Mouse (Mus musculus): Measurements from ENCODE around the gene Col1a1. TPM values are rescaled to one million over a fixed set of nuclear protein-coding genes. Genes with fewer than 3 reads are reported as not detected.
A peak's percentile ranks its signal among the peaks of the same experiment; 100 is the strongest.

Col1a1 gene
- 6.9 and 8.7 TPM in 2 replicates for polyA plus RNA-seq (2012; rRNA removed)

DNA sequence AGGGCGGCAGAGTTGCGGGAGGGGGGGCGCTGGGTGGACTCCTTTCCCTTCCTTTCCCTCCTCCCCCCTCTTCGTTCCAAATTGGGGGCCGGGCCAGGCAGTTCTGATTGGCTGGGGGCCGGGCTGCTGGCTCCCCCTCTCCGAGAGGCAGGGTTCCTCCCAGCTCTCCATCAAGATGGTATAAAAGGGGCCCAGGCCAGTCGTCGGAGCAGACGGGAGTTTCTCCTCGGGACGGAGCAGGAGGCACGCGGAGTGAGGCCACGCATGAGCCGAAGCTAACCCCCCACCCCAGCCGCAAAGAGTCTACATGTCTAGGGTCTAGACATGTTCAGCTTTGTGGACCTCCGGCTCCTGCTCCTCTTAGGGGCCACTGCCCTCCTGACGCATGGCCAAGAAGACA, at the start of gene Col1a1:
Gene Col1a1 (plus strand): TSS at position 180 of the 400 bp plus-strand sequence.
- DNase-seq (ENCODE audit: extremely low spot score in 1 of 2, low spot score in 1 of 2) = no peak

DNA sequence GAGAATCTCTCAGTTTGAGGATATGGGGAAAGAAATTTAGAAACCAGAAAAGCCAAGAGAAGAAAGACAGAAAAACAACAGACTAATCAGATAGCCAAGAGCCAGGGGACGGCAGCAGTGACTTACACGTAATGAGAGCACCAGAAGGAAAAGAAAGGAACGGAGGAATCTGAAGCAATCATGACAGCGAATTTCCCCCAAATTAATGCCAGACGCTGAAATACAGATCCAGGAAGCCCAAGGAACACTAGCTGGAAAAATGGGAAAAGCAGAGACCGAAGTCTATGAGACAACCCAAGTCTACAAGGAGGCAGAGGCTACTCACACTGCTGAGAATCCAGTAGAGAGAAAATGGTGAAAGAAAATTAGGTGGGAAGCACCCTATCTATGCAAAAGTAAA, 44.9 kb upstream of the Col1a1 start:
- DNase-seq (ENCODE audit: extremely low spot score in 1 of 2, low spot score in 1 of 2) = no peak

DNA sequence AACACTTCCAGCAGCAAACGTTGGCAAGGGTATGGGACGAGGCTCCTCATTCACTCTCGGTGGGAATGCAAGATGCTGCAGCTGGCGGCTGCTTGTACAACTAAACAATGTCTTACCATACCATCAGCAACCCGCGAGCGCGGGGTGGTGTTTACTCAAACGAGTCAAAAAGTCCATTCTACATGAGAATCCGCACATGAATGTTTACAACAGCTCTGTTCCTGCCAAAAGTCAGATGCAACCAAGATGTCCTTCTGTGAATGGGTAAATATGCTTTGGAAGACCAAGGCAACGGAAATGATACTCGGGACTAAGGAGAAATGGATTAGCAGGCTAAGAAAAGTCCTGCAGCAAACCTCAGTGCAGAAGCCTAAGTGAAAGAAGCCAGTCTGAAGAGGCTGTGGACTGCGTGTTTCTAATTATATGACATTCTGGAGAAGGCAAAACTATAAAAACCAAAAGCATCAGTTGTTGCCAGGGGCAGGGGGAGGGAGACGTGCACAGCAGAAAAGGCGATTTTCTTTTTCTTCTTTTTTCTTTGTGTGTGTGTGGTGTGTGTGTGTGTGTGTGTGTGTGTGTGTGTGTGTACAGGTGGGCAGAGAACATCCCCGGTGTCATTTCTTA, 39.2 kb upstream of the Col1a1 start:
- no peak for DNase-seq (ENCODE audit: extremely low spot score in 1 of 2, low spot score in 1 of 2)

DNA sequence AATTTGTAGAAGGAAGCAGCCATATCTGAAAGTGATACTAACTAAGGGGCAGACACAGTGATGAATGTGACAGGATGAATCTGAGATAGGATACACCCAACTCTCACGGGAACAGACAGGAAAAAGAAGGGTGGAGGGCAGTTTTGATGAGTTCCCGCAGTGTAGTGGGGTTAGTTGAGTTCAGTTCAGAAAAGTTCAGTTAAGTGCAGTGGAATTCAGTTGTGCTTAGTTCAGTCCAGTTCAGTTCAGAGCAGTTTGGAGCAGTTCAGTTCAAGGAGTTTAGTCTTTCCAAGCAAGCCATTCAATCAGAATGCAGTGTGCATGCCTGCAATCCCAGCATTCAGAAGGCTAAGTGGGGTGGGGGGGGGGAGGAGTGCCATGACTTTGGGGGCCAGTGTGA, 34.8 kb upstream of the Col1a1 start:
- no peak for DNase-seq (ENCODE audit: extremely low spot score in 1 of 2, low spot score in 1 of 2)

DNA sequence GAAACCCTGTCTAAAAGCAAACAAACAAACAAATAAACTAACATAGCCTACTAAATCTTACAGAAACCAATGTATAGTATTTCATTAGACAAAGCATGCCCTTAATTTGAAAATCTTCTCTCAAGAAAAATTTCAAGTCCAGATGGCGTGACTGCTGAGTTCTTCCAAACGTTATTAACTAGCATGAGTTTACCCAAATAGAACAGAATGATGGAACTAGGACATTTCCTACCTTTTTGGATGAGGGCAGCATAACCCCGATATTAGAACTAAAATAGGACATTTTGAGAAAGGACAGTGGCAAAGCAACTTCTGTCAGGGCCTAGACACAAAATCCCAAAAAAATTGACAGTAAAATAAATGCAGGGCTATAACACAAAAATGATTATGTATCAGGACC, 31.7 kb upstream of the Col1a1 start:
- DNase-seq (ENCODE audit: extremely low spot score in 1 of 2, low spot score in 1 of 2) = no peak

DNA sequence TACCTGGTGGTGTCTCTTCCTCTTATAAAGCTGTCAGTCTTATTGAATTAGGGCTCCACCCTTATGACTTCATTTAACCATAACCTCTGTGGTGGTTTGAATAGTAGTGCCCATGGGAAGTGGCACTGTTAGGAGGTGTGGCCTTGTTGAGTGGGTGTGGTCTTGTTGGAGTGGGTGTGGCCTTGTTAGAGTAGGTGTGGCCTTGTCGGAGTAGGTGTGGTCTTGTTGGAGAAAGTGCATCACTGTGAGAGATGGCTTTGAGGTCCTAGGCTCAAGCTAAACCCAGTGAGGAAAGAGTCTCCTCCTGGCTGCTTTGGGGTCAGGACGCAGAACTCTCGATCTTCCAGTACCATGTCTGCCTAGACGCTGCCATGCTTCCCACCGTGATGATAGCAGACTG, 25.1 kb upstream of the Col1a1 start:
- no peak for DNase-seq (ENCODE audit: extremely low spot score in 1 of 2, low spot score in 1 of 2)

DNA sequence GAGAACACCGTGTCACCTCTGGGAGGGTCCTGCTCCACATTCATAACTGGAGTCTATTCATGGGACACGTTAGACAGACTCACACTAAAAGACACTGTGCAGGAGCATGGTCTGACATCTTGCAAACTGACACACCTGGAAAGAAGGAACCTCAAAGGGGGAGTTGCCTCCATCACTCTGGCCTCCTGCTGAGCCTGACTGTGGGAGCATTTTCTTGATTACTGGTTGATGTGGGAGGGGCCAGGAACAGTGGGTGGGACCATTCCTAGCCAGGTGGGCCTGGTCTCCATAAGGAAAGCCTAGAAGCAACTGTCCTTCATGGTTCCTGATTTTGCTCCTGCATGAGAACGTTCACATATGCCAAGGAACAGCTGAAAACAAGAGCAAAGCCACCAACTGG, 23.5 kb upstream of the Col1a1 start:
- DNase-seq (ENCODE audit: extremely low spot score in 1 of 2, low spot score in 1 of 2) = no peak

DNA sequence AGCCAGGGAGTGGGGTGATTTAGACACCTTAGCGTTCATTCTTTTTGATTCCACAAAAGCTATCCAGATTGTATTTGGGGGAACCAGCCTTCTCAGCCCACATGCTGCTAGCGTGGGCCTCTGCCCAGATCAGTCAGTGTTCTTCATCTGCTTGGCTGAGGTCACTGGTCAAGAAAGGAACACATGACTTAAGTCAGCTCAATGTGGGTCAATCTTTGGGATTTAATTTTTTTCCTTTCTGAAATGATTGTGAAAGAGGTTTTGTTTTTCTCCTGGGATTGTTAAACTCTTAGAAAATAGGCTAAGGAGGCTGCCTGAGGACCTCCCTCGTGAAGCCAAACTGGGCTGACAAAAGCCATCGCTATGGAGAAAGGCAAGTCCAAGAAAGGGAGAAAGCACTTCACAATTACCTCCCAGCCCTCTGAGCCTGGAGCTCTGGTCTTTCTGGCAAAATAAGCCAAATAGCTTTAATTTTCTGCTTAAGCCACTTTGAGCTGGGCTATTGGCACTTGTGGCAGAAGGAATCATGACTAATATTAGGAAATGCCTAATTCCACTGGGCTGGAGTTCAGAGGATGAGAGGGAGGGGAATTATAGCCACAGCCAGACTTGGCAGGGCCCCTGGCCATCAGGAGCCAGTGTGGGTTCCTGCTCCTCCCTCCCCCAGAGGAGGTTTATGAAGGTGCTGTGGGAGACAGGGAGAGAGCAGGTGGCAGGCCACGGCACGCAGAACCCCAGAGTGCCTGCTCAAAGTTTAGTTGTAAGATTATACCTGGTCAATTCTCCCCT, 22.5 kb upstream of the Col1a1 start:
- DNase-seq (ENCODE audit: extremely low spot score in 1 of 2, low spot score in 1 of 2) = no peak

DNA sequence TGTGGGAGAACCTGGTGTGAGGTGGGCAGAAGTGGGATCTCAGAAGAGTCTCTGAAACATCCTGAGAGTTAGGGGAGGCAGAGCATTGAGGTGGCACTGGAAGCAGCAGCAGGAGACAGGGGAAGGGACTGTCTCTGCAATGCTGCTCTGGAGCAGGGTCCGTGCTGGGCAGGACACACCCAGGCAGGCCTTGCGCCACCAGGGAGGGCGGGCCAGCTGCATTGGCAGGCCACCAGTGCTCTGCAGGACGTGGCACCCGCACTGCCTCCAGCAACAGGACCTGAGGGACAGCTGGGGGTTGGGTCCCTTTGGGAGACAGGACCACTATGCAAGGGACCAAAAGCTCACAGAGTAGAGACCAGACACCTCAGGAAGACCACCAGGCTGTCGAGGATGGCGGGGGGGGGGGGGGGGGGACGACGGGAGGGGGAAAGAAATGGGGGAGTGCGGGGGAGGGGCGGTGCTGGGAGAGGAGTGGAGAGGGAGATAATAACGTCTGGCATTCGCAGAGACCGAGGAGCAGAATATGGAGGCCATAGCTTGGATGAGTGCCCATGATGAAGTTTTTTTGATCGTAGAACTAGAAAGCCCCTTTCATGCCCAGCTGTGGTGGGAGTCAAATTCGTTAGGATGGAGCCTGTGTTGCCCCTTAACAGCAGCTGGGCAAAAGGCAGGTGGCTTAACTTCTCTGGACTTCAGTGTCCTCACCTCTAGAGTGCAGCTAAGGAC, 20.2 kb upstream of the Col1a1 start:
- DNase-seq (ENCODE audit: extremely low spot score in 1 of 2, low spot score in 1 of 2) = no peak

DNA sequence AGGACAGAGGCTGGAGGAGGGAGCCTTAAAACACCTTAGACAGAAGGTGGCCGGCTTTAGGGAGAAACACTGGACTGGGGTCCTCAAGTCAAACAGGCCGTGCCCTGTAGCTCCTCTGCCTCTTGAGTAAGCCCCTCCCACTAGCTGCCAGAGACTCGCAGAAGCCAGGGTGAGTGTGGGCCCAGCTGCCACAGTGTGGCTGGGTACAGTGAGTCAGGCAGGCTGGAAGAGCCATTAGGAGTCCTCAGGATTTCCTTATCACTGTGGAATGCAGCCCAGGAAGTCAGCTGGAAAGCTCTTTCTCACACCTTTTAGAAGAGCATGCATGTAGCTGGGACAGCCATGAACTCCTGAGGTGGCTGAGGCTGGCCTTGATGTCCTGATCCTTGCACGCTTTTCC, 19.5 kb upstream of the Col1a1 start:
- DNase-seq (ENCODE audit: extremely low spot score in 1 of 2, low spot score in 1 of 2) = no peak

DNA sequence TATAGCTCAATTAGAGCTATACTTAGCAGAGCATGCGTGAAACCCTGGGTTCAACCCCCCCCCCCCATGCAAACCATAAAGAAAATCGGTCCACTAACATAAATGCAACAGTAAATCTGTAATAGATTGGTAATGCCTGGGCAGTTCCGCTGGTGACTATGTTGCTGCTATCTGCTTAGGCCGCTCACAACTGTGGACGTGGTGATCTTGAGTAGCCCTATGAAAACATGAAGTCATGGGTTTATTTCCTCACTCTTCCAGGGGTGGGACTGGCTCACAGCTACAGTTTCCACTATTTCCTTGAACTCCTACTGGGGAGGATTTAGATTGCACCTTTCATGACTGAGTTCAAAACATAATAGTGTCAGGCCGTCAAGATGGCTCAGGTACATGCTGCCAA, 18.3 kb upstream of the Col1a1 start:
- DNase-seq (ENCODE audit: extremely low spot score in 1 of 2, low spot score in 1 of 2) = no peak

DNA sequence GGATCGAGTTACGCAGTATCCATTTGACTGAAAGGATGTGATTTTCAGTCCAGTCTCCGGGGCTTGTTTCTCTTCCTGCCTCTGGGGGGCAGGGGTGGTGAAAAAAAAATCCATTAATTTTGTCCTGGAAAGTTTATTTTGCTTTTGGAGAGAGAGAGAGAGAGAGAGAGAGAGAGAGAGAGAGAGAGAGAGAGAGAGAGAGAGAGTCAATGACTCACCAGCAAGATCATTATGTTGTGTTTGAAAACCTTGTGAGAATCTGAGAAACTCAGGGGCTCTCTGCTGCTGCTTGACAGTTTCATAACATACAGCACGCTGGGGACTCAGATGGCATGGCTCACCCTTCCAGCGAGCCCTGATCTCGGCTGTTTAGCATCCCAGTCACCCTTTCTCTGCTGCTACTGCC, 15.0 kb upstream of the Col1a1 start:
- no peak for DNase-seq (ENCODE audit: extremely low spot score in 1 of 2, low spot score in 1 of 2)

DNA sequence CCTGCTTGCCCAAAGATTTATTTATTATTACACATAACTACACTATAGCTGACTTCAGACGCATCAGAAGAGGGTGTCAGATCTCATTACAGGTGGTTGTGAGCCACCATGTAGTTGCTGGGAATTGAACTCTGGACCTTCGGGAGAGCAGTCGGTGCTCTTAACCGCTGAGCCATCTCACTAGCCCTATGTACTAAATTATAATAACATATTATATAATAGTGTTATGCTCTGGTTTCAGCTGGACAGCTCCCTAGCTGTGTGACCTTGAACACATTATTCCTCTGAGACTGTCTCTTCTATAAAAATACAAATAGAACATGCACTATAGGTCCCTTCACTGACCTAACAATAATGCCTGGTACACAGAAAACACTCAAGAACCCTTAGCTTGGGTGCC, 11.0 kb upstream of the Col1a1 start:
- DNase-seq (ENCODE audit: extremely low spot score in 1 of 2, low spot score in 1 of 2) = no peak

DNA sequence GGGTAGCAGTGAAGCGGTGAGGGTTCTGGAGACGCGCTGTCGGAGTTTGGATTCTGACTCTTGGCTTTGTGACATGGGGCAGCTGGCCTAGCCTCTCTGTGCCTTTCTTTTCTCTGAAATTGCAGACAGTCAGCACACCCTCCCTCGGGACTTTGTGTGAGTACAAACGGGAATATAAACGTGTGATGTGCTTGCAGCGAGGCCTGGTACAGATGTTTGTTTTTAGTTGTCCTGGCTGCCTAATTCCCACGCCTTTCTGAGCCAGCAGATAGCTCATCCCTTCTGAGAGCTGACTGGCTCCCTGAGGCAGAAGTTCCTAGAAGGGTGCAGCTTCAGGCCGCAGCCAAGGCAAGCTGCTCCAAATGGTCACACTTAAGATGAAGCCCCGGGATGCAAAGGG, 9.6 kb upstream of the Col1a1 start:
- DNase-seq (ENCODE audit: extremely low spot score in 1 of 2, low spot score in 1 of 2) = no peak

DNA sequence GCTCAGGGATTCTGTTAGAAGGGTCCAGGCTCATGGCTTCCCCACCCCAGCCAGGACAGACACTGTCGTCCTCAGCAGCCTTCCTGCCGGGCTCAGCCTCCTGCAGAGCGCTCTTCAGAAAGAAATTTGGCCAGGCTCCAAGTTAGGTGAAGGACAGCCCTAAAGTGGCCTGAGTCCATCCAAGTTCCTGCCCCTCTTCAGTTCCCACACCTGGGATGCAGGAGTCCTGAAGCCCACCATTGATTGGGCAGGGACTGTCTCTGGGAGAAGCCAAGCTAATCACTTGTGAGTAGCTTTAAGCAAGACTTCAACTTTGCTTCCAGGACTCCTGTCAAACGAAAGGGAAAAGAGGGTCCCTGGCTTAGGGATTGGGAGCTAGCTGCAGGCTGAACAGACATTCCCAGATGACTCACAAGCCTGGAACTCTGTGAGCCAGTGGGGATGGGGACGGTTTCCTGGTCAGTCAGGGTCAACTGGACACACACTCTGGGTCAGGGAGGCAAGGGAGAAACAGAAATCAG, 8.2 kb upstream of the Col1a1 start:
- no peak for DNase-seq (ENCODE audit: extremely low spot score in 1 of 2, low spot score in 1 of 2)

DNA sequence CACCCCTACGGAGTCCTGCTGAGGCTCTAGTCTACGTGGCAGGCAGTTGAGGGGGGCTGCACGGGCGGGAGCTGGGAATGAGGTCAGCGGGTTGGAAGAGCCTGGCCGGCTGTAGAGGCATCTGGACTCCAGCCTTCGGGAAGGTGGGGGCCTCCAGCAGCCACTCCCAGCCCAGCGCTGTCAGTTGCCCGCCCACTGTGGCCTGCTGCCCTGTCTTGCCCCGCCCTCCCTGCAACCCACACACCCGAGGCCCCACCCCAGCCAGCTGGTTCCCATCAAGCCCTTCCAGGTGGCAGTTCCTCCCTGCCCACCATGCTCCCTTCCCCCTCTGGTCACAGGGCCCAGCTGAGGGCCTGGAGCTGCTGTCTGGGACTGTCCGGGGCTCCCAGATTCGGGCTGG, 7.2 kb upstream of the Col1a1 start:
- DNase-seq (ENCODE audit: extremely low spot score in 1 of 2, low spot score in 1 of 2) = no peak

DNA sequence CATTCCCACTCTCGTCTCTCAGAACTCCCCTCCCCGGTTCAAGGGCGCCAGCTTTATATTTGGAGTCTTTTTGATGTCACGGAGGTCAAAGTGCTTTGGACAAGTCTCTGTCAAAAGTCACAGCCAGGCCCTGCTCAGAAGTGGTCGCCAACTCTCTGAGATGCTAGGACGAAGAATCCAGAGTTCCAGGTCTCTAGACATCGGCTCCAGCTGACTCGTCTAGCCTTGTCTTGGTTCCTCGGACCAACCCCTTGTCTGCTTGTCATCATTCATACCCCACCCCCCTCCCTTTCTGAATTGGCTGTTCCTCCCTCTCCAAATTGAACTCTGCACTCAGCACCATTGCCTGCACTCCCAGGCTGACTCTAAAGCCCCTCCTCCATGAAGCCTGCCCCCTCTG, 6.4 kb upstream of the Col1a1 start:
- no peak for DNase-seq (ENCODE audit: extremely low spot score in 1 of 2, low spot score in 1 of 2)

DNA sequence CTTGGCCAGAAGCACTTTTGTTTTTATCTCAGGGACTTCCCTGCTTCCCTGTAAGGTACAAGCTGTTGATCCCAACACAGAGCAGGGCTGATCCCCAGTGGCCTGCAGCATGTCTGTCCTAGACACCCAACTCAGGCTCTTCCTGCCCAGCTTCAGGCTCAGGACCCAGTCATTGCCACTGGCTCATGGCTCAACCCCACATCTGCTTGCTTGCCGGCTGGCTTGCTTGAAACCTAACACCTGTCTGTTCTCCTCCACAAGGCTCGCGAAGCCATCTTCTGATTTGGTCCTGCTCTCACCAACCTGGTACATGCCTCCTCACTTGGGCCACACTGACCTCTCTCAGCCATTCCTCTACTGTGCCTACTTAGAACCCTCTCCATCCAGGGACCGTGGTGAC, 5.9 kb upstream of the Col1a1 start:
- no peak for DNase-seq (ENCODE audit: extremely low spot score in 1 of 2, low spot score in 1 of 2)

DNA sequence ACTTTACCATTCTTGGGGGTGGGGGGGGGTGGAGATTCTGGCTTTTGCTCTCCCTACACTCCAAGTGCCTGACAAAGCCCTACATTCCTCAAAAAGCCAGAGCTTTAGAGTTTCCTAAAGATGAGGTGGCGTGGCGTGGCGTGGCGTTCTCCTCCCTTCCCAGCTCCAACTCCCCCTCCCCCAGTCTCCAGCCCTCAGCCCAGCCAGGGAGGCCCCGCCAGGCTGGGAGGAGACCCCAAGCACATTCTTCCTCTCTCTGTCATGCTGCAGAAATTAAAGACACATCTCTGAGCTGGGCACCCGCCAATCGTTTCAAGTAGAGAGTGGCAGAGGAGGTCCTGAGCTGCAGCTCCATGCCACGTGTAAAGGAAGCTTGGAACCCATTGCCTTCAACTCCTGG, 2.4 kb upstream of the Col1a1 start:
- DNase-seq (ENCODE audit: extremely low spot score in 1 of 2, low spot score in 1 of 2) = no peak

DNA sequence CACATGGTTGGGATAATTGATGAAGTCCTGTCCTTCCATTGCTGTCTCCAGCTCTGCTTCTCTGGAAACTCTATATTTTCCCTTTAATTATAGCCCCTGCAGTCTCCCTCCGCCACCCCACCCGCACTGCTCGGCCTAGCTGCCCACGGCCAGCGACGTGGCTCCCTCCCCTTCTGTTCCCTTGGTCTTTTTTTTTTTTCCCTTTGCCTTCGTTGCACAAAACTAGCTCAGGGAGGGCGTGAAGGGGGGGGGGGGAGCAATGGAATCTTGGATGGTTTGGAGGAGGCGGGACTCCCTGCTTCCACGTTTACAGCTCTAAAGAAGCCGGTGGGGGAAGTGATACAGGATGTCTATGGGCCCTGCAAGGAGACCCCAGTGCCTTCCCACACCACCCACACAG, 1.5 kb upstream of the Col1a1 start:
- no peak for DNase-seq (ENCODE audit: extremely low spot score in 1 of 2, low spot score in 1 of 2)

DNA sequence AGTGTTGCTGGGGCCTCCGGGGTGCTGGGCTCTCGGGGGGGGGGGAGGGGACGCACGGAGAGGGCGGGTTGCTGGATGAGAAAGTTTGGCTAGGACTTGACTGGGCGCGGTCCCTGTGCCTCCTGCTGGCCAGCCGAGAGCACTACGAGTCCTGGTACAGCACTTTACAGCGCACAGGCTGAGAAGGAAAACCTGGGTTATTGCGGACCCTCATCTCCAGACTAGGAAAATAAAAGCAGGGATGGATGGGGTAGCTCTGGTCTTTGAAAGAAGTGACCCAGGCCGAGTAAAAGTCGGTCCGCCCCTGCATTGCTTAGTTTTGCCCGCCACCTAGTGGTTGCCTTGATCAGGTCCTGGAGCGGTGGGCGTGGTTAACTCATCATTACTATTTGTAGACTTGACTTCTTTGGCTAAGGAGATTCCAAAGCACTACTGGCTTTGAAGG, 849 bp downstream of the Col1a1 start:
- peak; percentile 72 to 93 for DNase-seq (ENCODE audit: extremely low spot score in 1 of 2, low spot score in 1 of 2)
